Mouse (Mus musculus) heart, adult 2 months (tissue): ENCODE results near the gene Palm. TPM values are rescaled to one million over a fixed set of nuclear protein-coding genes. Genes with fewer than 3 reads are reported as not detected.

ENCODE experiments used
- DNase-seq, 2 experiments: peaks; one replicate each; pipeline ENCODE4 v3.0.0; 2021
- H3K27ac ChIP-seq: fragments of 200-600 bp; 2 replicates; pipeline ENCODE4 v1.8.1; 2022
- H3K27me3 ChIP-seq: fragments of 200-500 bp; 2 replicates; pipeline ENCODE4 v1.6.1; 2012; ENCODE audit warnings: mild to moderate bottlenecking, low read length, inconsistent platforms, mixed read lengths; ENCODE audit not compliant: control insufficient read depth, insufficient read depth
- H3K36me3 ChIP-seq: fragments of 200-500 bp; 2 replicates; pipeline ENCODE4 v1.6.1; 2012; ENCODE audit warnings: low read length, inconsistent platforms; ENCODE audit not compliant: control insufficient read depth, insufficient read depth
- H3K4me1 ChIP-seq: fragments of 200-500 bp; 2 replicates; pipeline ENCODE4 v1.6.1; 2011; ENCODE audit warnings: low read length; ENCODE audit not compliant: control insufficient read depth, insufficient read depth
- H3K4me3 ChIP-seq: fragments of 200-600 bp; 2 replicates; pipeline ENCODE4 v1.8.1; 2022
- H3K79me2 ChIP-seq: fragments of 200-500 bp; replicated peaks from 2 replicates; pipeline ENCODE4 v1.6.1; 2012; ENCODE audit warnings: mild to moderate bottlenecking, inconsistent platforms, low read length, moderate library complexity, mixed read lengths; ENCODE audit not compliant: control insufficient read depth, insufficient read depth
- H3K9ac ChIP-seq: fragments of 200-500 bp; 2 replicates; pipeline ENCODE4 v1.6.1; 2012; ENCODE audit warnings: low read depth, mild to moderate bottlenecking, control low read depth, inconsistent platforms, low read length, mixed read lengths
- CTCF ChIP-seq: fragments of 200-600 bp; IDR thresholded peaks from 2 replicates; pipeline ENCODE4 v1.8.1; 2022; ENCODE audit warnings: antibody characterized with exemption, mild to moderate bottlenecking, moderate library complexity
- EP300 ChIP-seq: fragments of 200-500 bp; IDR thresholded peaks from 2 replicates; pipeline ENCODE4 v1.6.1; 2011; ENCODE audit warnings: low read depth, low read length, control low read depth; ENCODE audit not compliant: insufficient read depth
- POLR2A ChIP-seq: fragments of 200-500 bp; IDR thresholded peaks from 2 replicates; pipeline ENCODE4 v1.6.1; 2011; ENCODE audit warnings: mild to moderate bottlenecking, low read depth, low read length, control low read depth; ENCODE audit not compliant: insufficient read depth
- WGBS: fragments of 180-500 bp; shearing (Covaris S2); methylation state at CpG from one replicate; pipeline ENCODE4 v1.1.7; 2018; 5-methylcytosine and 5-hydroxymethylcytosine counted together
- intact Hi-C: fragments of 180-260 bp; cut with DNase I; formaldehyde crosslinking; loops from one replicate; pipeline ENCODE4 v1.15.1; 2025
- polyA plus RNA-seq: library from polyadenylated mRNA; depleted of rRNA; stranded (reverse); fragments of >200 nt; gene quantifications from 2 replicates; pipeline ENCODE4 v1.2.3, GENCODE M21; 2012
- total RNA-seq, 2 experiments: library from RNA; stranded (reverse); gene quantifications; 2 replicates each; pipeline ENCODE4 v1.2.3; 2021

Gene Palm
- total and polyA plus RNA-seq, 3 experiments, result 31.4 to 55.6 (median 51.4) TPM

GRCm38 (mm10) chr10:79842322-79842721 is 49.0 kb downstream of the Palm start:
- intact Hi-C loops, result no loop called here
- Histone ChIP-seq H3K9ac (no peak overlapping the region), H3K27me3 (no peaks in the 10 kb centered on the region), H3K27ac (no peak overlapping the region; the same call in 1 of the 2 replicates), H3K79me2 (no peaks in the 10 kb centered on the region), H3K4me1 (peaks cover 7% of the 10 kb centered on the region), H3K36me3 (no peaks in the 10 kb centered on the region), H3K4me3 (no peak overlapping the region)
- DNase-seq, result no peak
- TF ChIP-seq POLR2A (no peak), CTCF (no peak), EP300 (no peak)
- WGBS, result 76% methylated on average over 3 of the region's 3 CpGs

- Histone ChIP-seq H3K27me3 (no peaks in the 10 kb centered on the region), H3K79me2 (no peaks in the 10 kb centered on the region), H3K36me3 (no peaks in the 10 kb centered on the region), H3K4me1 (peaks cover 4% of the 10 kb centered on the region; the same call in 1 of the 2 replicates), H3K4me3 (no peak overlapping the region), H3K9ac (no peak overlapping the region), H3K27ac (no peak overlapping the region)
- intact Hi-C loops, result no loop called here
- WGBS, result 45% methylated on average over 6 of the region's 6 CpGs
- no peak for DNase-seq
- TF ChIP-seq CTCF (no peak), POLR2A (no peak), EP300 (no peak)
These were observed 50.1 kb downstream of the Palm start for GRCm38 (mm10) chr10:79843476-79843875.

- intact Hi-C loops, result no loop called here
- 63% methylated on average over 5 of the region's 5 CpGs for WGBS
- TF ChIP-seq CTCF, result no peak
- no peak for TF ChIP-seq POLR2A
- TF ChIP-seq EP300, result no peak
- no peaks in the 10 kb centered on the region for H3K27me3 ChIP-seq
- H3K4me1 ChIP-seq, result peaks cover 5% of the 10 kb centered on the region
- no peak overlapping the region for H3K4me3 ChIP-seq
- H3K79me2 ChIP-seq, result no peaks in the 10 kb centered on the region
- H3K27ac ChIP-seq, result no peak overlapping the region
- H3K36me3 ChIP-seq, result no peaks in the 10 kb centered on the region
- no peak overlapping the region for H3K9ac ChIP-seq
- DNase-seq, result no peak
These were observed 53.2 kb downstream of the Palm start for GRCm38 (mm10) chr10:79846553-79846952.

GRCm38 (mm10) chr10:79849941-79850628 is 56.7 kb downstream of the Palm start:
- 64% methylated on average over 8 of the region's 8 CpGs for WGBS
- intact Hi-C loops, result loop anchor here (5.0 kb wide), 2 partner anchors 187 to 317 kb away; partner anchors contain the start of genes Cirbp and Polr2e
- Histone ChIP-seq H3K79me2 (no peaks in the 10 kb centered on the region), H3K9ac (no peak overlapping the region), H3K4me1 (peaks cover 19% of the 10 kb centered on the region), H3K4me3 (no peak overlapping the region), H3K36me3 (no peaks in the 10 kb centered on the region), H3K27ac (no peak overlapping the region), H3K27me3 (no peaks in the 10 kb centered on the region)
- TF ChIP-seq CTCF (no peak), POLR2A (no peak), EP300 (no peak)
- DNase-seq, result no peak

GRCm38 (mm10) chr10:79851653-79852052 is 58.3 kb downstream of the Palm start:
- H3K4me3 ChIP-seq, result no peak overlapping the region
- no peak for TF ChIP-seq CTCF
- no peak for TF ChIP-seq POLR2A
- no peak for TF ChIP-seq EP300
- peaks cover 3% of the 10 kb centered on the region; the same call in 1 of the 2 replicates for H3K36me3 ChIP-seq
- H3K79me2 ChIP-seq, result peaks cover 3% of the 10 kb centered on the region; the same call in 1 of the 2 replicates
- H3K4me1 ChIP-seq, result peaks cover 26% of the 10 kb centered on the region
- peak overlapping the region; percentile 97 for H3K27ac ChIP-seq
- 62% methylated on average over 3 of the region's 3 CpGs for WGBS
- H3K9ac ChIP-seq, result peak overlapping the region; percentile 30; the same call in 1 of the 2 replicates
- intact Hi-C loops, result loop anchor here (1.0 to 5.0 kb wide), 3 partner anchors 11 to 316 kb away; partner anchors contain the start of genes Cirbp and Polr2e
- DNase-seq, result peak in 1 of 2 experiments; percentile 12
- no peaks in the 10 kb centered on the region for H3K27me3 ChIP-seq
